Mouse (Mus musculus): ENCODE results near the gene Mpz. TPM values are rescaled to one million over a fixed set of nuclear protein-coding genes. Genes with fewer than 3 reads are reported as not detected.

Mpz gene
- total and polyA plus RNA-seq, 2 experiments from 2014 or later: 0.05 to 1.6 TPM

GRCm38 (mm10) chr1:171179487-171180171 is 29.1 kb downstream of the Mpz start:
- TF ChIP-seq CTCF (IDR thresholded peaks at IDR 0.05; ENCODE audit: low read depth): no peak
- TF ChIP-seq EP300 (IDR thresholded peaks at IDR 0.05; ENCODE audit: low read depth): no peak
- Histone ChIP-seq H3K27me3 (ENCODE audit: control insufficient read depth, insufficient read depth, low read length) (no peaks in the 10 kb centered on the region), H3K4me2 (ENCODE audit: low read depth, low read length) (no peak overlapping the region), H3K9me3 (replicated peaks; ENCODE audit: control insufficient read depth, low read length) (no peaks in the 10 kb centered on the region), H3K9ac (replicated peaks; ENCODE audit: low read depth, low read length) (no peak overlapping the region), H3K27ac (ENCODE audit: low read depth) (0 out of 2 replicates have a peak overlapping the region, but pooled peaks have one; percentile 11), H3K36me3 (replicated peaks; ENCODE audit: control insufficient read depth, insufficient read depth, low read length) (no peaks in the 10 kb centered on the region), H3K4me1 (ENCODE audit: control insufficient read depth, insufficient read depth) (peaks cover 23% of the 10 kb centered on the region), H3K4me3 (ENCODE audit: low read depth, low read length) (no peak overlapping the region)
- WGBS: 36% methylated on average over 5 of the region's 5 CpGs
- ATAC-seq (ENCODE audit: insufficient read depth, low read depth) (no peak), DNase-seq (ENCODE audit: low spot score) (no peak)

- no peaks in the 10 kb centered on the region for H3K27me3 ChIP-seq (ENCODE audit: control insufficient read depth, insufficient read depth, low read length)
- H3K9me3 ChIP-seq (replicated peaks; ENCODE audit: control insufficient read depth, low read length): no peaks in the 10 kb centered on the region
- H3K4me2 ChIP-seq (ENCODE audit: low read depth, low read length): no peak overlapping the region
- no peaks in the 10 kb centered on the region for H3K36me3 ChIP-seq (replicated peaks; ENCODE audit: control insufficient read depth, insufficient read depth, low read length)
- WGBS: 86% methylated on average over 3 of the region's 3 CpGs
- no peak overlapping the region for H3K4me3 ChIP-seq (ENCODE audit: low read depth, low read length)
- DNase-seq (ENCODE audit: low spot score) (no peak), ATAC-seq (ENCODE audit: insufficient read depth, low read depth) (no peak)
- no peak overlapping the region for H3K9ac ChIP-seq (replicated peaks; ENCODE audit: low read depth, low read length)
- peaks cover 44% of the 10 kb centered on the region for H3K4me1 ChIP-seq (ENCODE audit: control insufficient read depth, insufficient read depth)
- TF ChIP-seq CTCF (IDR thresholded peaks at IDR 0.05; ENCODE audit: low read depth) (no peak), EP300 (IDR thresholded peaks at IDR 0.05; ENCODE audit: low read depth) (no peak)
- H3K27ac ChIP-seq (ENCODE audit: low read depth): peak overlapping the region; percentile 83
Measured at GRCm38 (mm10) chr1:171183025-171183424, 32.5 kb downstream of the Mpz start.

GRCm38 (mm10) chr1:171183620-171184019 is 33.1 kb downstream of the Mpz start:
- ATAC-seq (ENCODE audit: insufficient read depth, low read depth): peak; percentile 79
- Histone ChIP-seq H3K4me2 (ENCODE audit: low read depth, low read length) (no peak overlapping the region; the same call in 1 of the 2 replicates), H3K4me3 (ENCODE audit: low read depth, low read length) (no peak overlapping the region), H3K4me1 (ENCODE audit: control insufficient read depth, insufficient read depth) (peaks cover 50% of the 10 kb centered on the region), H3K27me3 (ENCODE audit: control insufficient read depth, insufficient read depth, low read length) (no peaks in the 10 kb centered on the region), H3K36me3 (replicated peaks; ENCODE audit: control insufficient read depth, insufficient read depth, low read length) (no peaks in the 10 kb centered on the region), H3K9me3 (replicated peaks; ENCODE audit: control insufficient read depth, low read length) (no peaks in the 10 kb centered on the region), H3K9ac (replicated peaks; ENCODE audit: low read depth, low read length) (no peak overlapping the region), H3K27ac (ENCODE audit: low read depth) (peak overlapping the region; percentile 83)
- peak; percentile 81 for DNase-seq (ENCODE audit: low spot score)
- no peak; the same call in 1 of the 2 replicates for TF ChIP-seq EP300 (IDR thresholded peaks at IDR 0.05; ENCODE audit: low read depth)
- no peak for TF ChIP-seq CTCF (IDR thresholded peaks at IDR 0.05; ENCODE audit: low read depth)
- WGBS: 20% methylated on average over 3 of the region's 3 CpGs

- no peak overlapping the region for H3K9ac ChIP-seq (replicated peaks; ENCODE audit: low read depth, low read length)
- H3K27ac ChIP-seq (ENCODE audit: low read depth): peak overlapping the region; percentile 83
- H3K4me1 ChIP-seq (ENCODE audit: control insufficient read depth, insufficient read depth): peaks cover 55% of the 10 kb centered on the region
- ATAC-seq (ENCODE audit: insufficient read depth, low read depth) (no peak), DNase-seq (ENCODE audit: low spot score) (no peak)
- no peak overlapping the region for H3K4me3 ChIP-seq (ENCODE audit: low read depth, low read length)
- TF ChIP-seq CTCF (IDR thresholded peaks at IDR 0.05; ENCODE audit: low read depth) (0 out of 2 replicates have a peak, but pooled peaks have one; percentile 19), EP300 (IDR thresholded peaks at IDR 0.05; ENCODE audit: low read depth) (no peak)
- WGBS: 35% methylated on average over 7 of the region's 7 CpGs
- H3K9me3 ChIP-seq (replicated peaks; ENCODE audit: control insufficient read depth, low read length): no peaks in the 10 kb centered on the region
- no peaks in the 10 kb centered on the region for H3K36me3 ChIP-seq (replicated peaks; ENCODE audit: control insufficient read depth, insufficient read depth, low read length)
- H3K27me3 ChIP-seq (ENCODE audit: control insufficient read depth, insufficient read depth, low read length): no peaks in the 10 kb centered on the region
- H3K4me2 ChIP-seq (ENCODE audit: low read depth, low read length): no peak overlapping the region; the same call in 1 of the 2 replicates
Measured at GRCm38 (mm10) chr1:171184314-171184713, 33.8 kb downstream of the Mpz start.

- Histone ChIP-seq H3K9ac (replicated peaks; ENCODE audit: low read depth, low read length) (no peak overlapping the region), H3K36me3 (replicated peaks; ENCODE audit: control insufficient read depth, insufficient read depth, low read length) (no peaks in the 10 kb centered on the region), H3K9me3 (replicated peaks; ENCODE audit: control insufficient read depth, low read length) (no peaks in the 10 kb centered on the region), H3K4me3 (ENCODE audit: low read depth, low read length) (no peak overlapping the region), H3K4me1 (ENCODE audit: control insufficient read depth, insufficient read depth) (peaks cover 51% of the 10 kb centered on the region), H3K4me2 (ENCODE audit: low read depth, low read length) (no peak overlapping the region), H3K27ac (ENCODE audit: low read depth) (peak overlapping the region; percentile 67), H3K27me3 (ENCODE audit: control insufficient read depth, insufficient read depth, low read length) (no peaks in the 10 kb centered on the region)
- ATAC-seq (ENCODE audit: insufficient read depth, low read depth) (no peak), DNase-seq (ENCODE audit: low spot score) (no peak)
- 61% methylated on average over 8 of the region's 8 CpGs for WGBS
- TF ChIP-seq CTCF (IDR thresholded peaks at IDR 0.05; ENCODE audit: low read depth) (no peak), EP300 (IDR thresholded peaks at IDR 0.05; ENCODE audit: low read depth) (no peak)
Measured at GRCm38 (mm10) chr1:171185655-171186054, 35.1 kb downstream of the Mpz start.

Data from heart, postnatal 0 days (tissue).